Mouse (Mus musculus): ENCODE data around the gene Pou6f2.

Pou6f2 gene

DNA sequence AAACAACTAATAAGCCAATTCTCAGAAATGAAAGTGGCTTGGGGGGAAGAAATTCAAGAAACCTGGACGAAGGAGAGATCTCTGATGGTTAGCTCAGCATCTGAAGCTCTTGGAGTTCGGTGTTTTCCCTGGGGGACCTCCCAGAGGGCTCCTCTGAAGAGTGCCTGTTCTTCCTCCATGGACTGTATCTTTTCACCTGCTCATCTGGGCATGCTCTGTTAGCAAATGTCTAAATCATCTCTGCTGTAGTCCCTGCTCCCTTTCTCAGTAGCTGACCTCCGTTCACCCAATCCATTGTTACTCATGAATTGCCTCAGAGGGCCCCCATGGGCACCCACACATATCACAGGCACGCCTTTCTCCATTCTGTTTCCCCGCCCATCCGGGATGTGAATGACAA, at the start of gene Pou6f2:
Gene Pou6f2 (minus strand): TSS at position 101 of the 400 bp plus-strand sequence.
- no peak for DNase-seq (ENCODE audit: low read depth, low spot score)

DNA sequence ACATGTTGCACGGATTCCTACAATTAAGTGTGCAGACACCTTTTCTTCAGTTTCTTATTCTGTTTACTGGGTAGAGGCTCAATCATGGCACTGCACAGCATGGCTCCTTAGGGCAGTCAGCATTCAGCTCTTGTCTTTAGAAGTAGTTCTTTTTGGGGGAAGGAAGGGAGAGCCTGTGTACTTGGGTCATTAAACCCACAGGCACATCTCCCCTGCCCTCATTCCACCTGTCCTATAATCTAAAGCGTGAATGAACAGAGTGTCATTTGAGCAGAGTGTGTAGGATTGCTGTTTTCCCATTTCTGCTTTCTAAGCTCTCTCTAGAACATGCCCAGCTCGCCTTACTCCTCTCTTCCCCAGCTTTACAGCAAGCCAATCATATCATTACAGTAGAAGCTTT, 42.4 kb upstream of the Pou6f2 start:
- DNase-seq (ENCODE audit: low read depth, low spot score), result no peak

DNA sequence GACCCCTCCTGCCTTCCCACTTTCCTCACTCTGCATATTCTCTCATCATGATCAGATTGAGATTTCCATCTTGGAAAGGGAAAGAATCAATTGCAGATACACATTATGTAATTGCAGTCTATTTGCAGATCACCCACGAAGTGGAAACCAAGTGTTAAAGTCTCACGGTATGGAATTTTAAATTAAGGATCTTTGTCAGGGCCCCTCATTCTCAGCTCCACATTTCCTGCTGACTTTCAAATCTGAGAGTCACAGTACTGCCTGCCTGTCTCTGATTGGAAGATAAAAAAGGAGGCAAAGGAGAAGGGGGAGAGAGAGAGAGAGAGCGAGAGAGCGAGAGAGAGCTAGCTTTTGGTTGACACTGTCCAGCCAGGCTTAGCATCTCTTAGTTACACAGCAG, 9.8 kb downstream of the Pou6f2 start:
- DNase-seq (ENCODE audit: low read depth, low spot score), result no peak

DNA sequence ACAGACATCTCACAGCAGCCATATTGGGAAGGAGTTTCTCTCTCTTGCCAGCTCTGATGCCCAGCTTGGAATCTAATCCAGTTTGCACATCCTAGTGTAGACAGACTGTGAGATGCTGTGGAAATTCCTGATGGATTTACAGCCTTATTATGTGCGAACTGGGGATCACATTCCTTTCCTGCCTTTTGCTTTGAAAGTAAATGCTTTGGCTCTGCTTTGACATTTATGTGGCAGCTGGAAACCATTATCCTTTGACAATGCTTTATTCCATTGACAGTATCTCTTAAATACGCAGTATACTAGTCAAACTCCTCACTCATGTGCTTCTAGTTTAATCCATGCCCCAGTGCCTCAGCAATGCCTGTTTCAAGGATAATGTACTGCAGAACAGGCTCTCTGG, 34.1 kb downstream of the Pou6f2 start:
- DNase-seq (ENCODE audit: low read depth, low spot score), result peak; percentile 72

DNA sequence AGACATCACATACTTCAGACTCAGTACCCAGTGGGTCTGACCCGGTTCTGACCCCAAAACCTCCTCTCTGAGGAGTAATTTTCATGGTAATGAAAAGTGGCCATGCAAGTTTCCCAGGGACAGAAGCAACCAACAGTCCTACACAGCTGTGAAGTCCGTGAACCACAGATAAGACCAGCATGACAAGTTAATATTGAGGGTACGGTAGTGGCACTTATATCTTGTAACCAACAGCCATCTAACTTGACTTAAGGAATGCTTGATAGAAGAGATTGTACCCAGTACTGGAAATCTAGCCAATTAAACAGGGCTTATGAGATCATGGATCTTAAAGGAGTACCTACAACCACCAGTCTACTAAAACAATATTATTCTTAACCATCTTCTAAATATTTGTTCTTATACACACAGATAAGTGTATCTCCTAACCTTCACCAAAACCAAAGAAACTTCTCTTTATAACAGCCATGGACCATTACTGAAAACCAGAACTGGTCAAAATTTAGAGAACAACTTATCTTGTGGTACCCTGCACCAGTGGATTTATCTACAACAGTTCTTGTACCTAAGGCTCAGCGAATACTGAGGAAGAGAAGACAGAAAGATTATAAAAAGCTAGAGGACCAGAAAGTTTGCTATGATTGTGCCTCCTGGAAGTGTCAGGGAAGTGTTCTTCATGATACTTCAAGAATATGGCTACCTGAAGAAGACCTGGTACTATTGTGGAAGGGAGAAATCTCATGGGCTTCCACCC, 52.7 kb downstream of the Pou6f2 start:
- DNase-seq (ENCODE audit: low read depth, low spot score), result no peak

DNA sequence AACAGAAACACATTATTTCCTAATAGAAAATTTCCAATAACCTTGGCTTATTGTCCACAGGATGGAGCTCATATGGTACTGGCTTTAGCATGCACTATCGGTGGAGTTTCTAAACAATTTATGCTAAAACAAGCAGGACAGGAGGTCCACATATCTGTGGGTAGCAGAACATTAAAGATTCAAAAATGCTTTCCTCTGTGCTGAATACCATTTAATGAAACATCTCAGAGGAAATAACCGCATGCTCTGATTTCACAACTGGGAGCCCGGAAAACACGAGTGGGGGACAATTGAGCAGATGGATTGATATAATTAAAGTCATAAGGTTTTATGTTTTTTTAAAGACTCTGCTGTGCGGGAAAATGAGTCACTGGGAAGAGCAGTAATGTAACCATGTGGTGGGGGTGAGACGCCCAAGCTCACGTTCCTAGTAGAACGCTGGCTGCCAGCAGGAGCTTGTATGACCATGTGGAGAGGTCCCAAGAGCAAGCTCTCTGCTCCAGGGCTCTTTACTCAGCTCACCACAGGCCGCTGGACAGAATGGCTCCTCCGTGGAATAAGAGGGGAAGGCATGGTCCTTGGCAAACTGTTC, 58.5 kb downstream of the Pou6f2 start:
- DNase-seq (ENCODE audit: low read depth, low spot score), result no peak

DNA sequence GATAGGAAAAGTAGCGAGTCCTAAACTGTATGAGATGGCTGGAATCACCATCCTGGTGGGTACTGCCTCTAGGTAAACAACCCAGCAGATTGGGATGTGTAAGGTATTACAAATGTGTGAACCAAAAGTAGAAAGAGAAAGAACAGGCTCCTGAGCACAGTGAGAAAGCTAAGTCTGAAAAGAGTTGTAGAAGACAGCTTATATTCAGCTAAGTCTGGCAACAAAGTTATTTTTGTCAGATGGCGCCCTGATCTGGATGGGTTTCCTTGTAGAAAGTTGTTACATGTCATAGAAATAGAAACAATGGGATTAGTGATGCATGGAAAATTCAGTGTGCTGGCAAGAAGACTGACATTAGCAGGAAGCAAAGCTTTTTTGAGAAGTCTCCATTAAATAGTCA, 59.5 kb downstream of the Pou6f2 start:
- no peak for DNase-seq (ENCODE audit: low read depth, low spot score)

DNA sequence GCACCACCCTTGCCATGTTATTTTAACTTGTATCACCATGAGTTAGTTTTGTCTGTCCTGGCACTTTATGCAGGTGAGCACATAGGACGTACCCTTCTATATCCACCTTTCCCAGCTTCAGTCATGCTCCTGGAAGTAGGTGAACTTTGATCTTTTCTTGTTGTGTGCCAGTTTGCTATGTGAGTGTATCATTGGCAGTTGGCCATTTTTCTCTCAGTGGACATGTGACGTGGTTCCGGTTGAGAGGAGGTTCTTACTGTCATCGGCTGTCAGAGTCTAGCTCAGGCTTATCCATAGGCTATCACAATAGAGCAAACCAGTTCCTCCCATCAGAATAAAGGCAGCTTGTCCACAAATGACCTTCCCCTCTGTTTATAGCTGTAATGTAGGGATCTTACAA, 63.5 kb downstream of the Pou6f2 start:
- no peak for DNase-seq (ENCODE audit: low read depth, low spot score)

DNA sequence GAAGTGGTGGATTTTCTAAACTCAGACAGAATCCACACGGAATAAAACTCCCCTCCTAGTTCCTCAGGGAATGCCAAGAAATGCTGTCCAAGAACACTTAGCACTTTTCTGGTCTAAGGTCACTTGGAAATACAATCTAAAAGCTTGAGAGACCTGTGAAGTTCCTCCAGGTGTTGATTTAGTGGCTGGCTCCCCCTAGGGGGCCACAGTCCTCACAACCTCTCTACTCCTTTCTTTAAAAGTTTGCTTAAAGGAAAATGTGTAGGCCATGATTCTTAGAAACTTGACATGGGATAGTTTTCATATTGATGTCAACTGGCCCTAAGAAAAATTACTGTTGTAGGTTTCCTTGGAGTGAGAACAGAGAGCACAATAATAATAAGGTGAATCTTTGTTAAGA, 64.9 kb downstream of the Pou6f2 start:
- no peak for DNase-seq (ENCODE audit: low read depth, low spot score)

DNA sequence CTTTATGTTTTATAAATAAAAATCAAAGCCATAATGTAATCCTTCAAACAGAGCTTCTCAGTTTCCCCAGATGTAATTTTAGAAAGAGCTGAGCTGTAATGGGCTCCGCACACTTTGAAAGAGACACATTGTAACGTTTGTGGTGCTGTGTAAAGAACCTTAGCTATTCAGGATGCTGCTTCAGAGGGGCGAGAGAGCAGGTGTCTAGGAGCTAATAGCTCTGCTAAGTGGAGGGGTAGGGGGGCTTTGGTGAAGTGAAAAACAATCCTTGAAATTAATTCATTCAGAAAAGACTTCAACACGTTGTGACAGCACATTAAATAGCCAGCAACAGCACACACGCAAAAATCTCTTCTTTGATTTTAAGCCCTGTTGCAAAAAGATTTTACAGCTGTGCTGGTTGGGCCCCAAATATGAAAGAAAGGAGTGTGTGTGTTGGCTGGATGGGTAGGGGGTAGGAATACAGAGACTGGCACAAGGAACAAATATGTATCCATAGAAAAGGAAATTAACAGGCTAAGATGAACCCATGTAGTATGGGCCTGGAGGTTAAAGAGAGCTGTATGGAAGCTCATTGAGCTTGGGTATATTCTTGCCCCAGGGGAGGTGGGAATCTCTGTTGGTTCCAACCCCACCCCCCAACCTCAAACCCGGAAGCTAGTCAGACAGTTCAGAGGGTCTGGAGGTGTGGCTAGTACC, 73.4 kb downstream of the Pou6f2 start:
- no peak for DNase-seq (ENCODE audit: low read depth, low spot score)

DNA sequence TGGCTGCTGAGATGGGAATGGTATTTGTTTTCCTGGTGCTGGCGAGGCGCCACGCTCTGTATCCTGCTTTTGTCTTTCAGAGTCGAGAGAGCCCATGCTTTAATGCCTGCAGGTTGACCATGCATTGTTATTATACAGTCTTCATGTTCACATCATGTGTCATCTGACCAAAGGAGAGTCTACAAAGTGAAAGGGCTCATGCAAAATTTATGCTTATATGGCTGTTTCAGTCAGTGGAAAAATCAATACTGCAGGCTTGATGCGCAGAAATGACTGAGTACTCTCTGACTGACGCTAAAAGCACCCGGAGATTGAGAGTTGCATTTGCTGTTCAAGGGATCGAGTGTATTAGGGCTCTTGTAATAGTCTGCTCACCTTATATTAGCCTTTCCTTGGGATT, 74.1 kb downstream of the Pou6f2 start:
- peak; percentile 27 for DNase-seq (ENCODE audit: low read depth, low spot score)

DNA sequence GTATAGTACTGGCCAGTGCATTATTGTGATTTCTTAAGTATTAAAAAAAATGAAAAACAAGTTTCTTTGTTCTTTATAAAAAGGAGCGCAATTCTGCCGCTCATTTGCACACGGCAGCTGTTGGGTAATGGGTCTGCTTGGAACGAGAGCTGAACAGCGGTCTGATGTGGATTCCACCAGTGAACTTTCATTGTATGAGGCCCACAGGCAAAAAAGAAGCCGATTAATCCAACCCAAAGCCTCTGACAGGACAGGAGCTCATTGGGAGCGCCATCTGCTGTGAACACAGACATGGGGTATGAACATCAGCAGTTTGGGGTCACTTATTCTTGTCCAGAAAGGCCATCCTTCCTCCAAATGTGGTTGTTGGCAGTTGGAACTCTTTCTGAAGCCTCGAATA, 84.9 kb downstream of the Pou6f2 start:
- DNase-seq (ENCODE audit: low read depth, low spot score), result no peak

DNA sequence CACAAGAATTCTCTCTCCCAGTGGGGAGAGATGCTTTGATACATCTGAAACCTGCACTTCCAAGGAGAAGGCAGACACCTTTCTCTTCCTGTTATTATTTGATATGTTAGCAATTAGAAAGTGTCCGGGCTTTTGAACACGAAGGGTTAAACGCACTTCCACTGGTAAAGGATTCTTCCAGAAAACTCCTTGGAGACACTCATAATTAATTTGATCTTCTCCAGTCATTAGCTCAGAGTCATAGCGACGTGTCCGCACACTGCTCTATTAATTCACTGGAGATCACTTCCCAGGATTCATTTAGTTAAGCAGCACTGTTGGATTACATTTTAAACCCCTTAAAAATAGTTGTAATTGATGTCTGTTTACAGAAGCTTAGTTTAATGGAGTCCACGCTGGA, 88.5 kb downstream of the Pou6f2 start:
- DNase-seq (ENCODE audit: low read depth, low spot score), result no peak

DNA sequence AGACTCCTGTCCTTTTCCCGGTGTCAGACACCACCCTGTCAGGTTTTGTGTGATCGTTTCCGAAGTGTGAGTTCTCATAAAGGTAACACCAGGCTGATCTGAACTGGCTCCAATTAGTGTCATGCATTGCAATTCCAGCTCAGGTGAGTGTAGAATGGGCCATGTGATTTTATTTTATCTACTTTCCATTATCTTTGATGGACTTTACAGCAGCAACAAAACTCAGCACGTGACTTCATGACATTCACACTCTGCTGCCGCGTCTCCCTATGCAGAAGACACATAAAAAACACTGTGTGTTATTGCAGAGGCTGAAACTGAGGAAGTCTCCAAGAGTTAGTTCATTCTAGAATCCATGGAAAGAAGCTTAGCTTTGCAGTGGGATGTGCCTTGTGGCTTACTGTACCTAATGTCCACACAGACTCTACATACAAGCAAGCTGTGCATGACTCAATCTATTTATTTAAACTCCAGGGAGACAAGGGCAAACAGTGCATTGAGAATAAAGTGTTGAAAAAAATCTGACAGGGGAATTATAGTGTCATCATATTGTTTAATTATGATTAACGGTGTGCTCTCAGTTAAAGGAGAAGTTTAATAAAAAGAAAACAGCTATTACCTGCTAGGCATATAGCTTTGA, 90.9 kb downstream of the Pou6f2 start:
- DNase-seq (ENCODE audit: low read depth, low spot score), result no peak

DNA sequence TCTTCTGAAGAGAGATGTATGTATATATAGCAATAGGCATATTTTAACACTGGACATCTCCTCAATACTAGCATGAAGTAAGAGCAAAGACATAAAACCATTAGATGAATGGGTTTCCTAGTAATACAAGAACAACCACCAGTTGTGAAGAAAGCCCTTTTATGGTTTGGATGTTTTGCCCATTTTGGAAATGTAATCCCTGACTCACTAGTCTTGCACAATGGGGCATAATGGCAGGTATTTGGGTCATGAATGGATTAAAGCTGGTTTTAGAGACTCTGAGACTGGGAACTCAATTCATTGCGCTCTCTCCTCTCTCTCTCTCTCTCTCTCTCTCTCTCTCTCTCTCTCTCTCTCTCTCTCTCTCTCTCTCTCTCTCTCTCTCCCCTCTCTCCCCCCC, 97.5 kb downstream of the Pou6f2 start:
- no peak for DNase-seq (ENCODE audit: low read depth, low spot score)

DNA sequence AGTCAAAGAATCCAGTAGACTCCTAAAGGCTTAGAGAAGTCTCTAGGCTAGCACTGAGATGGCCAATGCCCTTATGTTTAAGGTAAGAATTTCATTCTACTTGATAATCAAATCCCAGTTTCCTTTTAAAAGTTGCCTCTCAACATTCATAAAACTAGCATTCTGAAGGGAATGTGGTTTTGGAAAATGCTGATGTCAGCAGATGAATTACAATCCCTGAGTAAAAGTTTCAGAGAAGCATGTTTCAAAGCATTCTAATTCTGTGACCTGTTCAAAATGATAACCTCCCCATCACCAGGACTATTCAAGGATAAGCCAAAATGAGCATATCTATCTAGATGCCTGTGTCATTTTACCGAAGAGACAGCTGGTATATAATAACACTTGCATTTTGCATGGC, 104.0 kb downstream of the Pou6f2 start:
- DNase-seq (ENCODE audit: low read depth, low spot score), result no peak

DNA sequence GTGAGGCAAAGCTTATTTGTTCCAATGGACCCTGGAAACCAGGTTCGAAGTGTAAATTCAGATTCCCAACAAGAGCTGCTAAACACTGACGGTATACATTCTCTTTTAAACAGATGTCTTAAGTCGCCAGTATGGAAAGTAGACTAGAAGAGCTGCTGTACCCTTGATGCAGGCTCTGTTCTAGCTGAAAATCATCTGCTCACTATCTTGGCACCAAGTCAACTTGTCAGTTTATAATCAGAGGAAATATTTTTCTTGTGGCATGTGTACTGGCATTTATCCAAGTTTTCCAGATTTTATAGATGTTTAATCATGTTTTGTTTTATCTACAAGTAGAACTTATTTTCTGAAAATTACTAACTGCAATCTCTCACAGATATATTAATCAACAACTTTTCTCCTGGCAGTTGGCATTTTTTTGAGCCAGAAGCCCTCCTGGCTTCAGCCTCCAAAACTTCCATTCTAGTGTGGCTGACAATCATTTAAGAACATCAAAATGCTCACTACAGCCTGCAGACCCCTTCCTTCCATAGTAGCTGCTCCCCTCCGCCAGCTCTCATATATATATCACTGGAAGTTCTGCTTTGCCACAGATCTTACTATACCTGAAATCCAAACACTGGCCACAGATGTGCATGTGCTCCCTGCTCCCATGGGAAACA, 107.1 kb downstream of the Pou6f2 start:
- DNase-seq (ENCODE audit: low read depth, low spot score), result no peak

DNA sequence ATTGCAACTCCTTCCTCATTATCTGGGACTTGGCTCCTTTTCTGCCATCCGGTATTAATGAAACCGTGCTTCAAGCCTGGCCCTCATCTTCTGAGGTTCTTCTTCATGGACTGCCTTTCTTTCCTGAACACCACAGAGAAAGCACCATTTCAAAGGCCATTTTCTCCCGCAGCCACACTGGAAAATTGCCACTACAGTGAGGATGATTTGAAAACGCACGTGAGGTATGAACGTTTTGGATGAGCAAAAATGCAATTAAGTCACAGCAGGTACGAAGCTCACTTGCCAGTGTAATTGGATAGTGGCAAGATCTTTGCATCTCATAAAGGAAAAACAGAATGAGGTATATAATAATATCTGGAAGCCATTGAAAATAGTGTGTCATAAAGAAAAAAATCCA, 110.0 kb downstream of the Pou6f2 start:
- DNase-seq (ENCODE audit: low read depth, low spot score), result no peak

DNA sequence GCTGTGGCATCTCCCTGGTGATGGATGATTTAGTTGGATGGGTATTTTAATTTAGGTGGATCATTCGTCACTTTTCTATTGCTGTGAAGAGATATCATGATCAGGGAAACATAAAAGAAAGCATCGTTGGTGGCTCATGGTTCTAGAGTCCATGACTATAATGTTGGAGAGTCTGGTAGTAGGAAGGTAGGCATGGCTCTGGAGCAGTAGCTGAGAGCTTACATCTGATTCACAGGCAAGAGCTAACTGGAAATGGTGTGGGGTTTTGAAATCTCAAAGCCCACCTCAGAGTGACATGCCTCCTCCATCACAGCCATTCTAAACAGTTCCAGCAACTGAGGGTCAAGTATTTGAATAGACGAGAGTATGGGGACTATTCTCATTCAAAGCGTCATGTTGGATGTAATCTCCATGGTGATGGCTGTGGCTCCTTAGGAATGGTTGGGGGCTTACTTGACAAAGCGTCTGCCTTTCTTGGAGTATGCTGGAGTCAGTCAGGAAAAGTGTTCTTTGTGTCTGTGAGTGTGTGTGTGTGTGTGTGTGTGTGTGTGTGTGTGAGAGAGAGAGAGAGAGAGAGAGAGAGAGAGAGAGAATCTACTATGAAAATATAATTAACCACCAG, 115.0 kb downstream of the Pou6f2 start:
- peak; percentile 57 for DNase-seq (ENCODE audit: low read depth, low spot score)

DNA sequence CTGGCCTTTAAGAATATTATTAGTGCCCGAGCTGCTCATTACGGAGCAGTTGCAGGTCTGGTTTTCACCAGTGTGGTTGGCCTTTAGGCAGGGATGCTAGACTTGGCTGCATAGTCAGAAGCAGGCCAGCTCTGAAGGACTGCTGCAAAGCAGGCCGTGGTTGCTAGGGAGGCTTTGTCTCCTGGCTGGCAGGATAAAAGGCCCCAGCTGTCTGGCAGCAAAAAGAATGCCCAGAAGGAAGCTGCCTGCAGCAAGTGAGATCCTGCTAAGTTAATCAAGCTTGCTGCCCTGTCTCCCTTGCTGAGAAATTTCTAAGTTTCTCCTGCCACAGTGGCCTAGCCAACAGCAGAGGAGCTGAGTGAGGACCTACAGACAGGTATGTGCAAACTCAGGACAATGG, 116.4 kb downstream of the Pou6f2 start:
- DNase-seq (ENCODE audit: low read depth, low spot score), result peak; percentile 57

DNA sequence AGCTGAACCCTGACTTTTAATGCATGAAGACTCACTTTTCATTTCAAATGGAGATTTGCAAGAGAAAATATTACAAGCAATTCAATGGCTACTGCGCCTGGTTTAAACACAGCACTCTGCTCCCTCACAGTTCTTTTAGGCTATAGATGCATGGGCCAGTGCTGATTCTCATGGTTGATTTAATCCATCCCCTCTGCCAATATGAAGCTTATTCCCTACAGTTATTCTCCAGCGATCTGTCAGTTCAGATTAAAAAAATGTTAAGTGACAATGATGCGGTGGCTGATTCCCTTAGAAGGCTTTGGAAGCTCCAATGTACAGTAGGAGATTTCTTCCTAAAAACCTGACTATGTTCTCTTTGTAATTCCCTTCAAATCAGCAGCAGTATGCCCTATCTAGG, 144.4 kb downstream of the Pou6f2 start:
- no peak for DNase-seq (ENCODE audit: low read depth, low spot score)

All from mesoderm, embryonic 11.5 days (tissue).